Mouse (Mus musculus): ENCODE results near the gene Sf3b6.
"Not testable (repeated sequence)": the region's sequence is repeated elsewhere in the genome, so short reads cannot be mapped to it uniquely, and the experiment has no call there.

DNA sequence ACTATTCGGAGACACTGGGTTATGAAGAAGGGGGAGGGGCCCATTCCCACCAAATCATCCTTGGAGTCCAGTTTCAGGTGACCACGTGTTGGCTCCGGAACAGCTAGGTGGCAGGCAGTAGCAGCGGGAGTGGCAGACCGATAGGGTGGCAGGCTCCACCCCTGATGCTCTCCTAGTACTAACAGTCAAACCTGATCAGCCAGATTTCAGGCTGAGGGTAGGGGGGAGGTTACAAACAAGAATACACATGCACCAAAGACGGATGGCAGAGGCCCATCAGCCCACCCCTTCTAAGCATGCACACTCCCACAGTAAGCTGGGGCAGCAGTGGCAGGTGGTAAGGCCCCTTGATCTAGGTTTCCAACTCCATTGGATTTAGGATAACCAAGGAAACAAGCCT lies 19.9 kb upstream of the Sf3b6 start:
- not testable (repeated sequence) for TF ChIP-seq CTCF (IDR thresholded peaks at IDR 0.05; ENCODE audit: control insufficient read depth, insufficient read depth, low read length); POLR2A (IDR thresholded peaks at IDR 0.05; ENCODE audit: borderline replicate concordance, control insufficient read depth, low read depth, low read length)
